Mouse (Mus musculus) ovary, adult 18-20 months (tissue): Measurements from ENCODE around the gene Chst8.

Experiments used
- DNase-seq: peaks from one replicate; pipeline ENCODE4 v3.0.0; 2022; ENCODE audit warnings: low spot score, mixed read lengths

Gene Chst8

GRCm38 (mm10) chr7:34812531-34813111, at the start of gene Chst8:
Chst8 (minus strand) TSS chr7:34812711.
- DNase-seq = peak; percentile 88

- no peak for DNase-seq
These were observed 45.8 kb upstream of the Chst8 start for GRCm38 (mm10) chr7:34858291-34858690.

GRCm38 (mm10) chr7:34854781-34855352, 42.4 kb upstream of the Chst8 start:
- DNase-seq = no peak

GRCm38 (mm10) chr7:34853393-34853792, 40.9 kb upstream of the Chst8 start:
- no peak for DNase-seq

GRCm38 (mm10) chr7:34849660-34850059, 37.1 kb upstream of the Chst8 start:
- no peak for DNase-seq

GRCm38 (mm10) chr7:34848811-34849210, 36.3 kb upstream of the Chst8 start:
- no peak for DNase-seq

- DNase-seq = no peak
These were observed 35.4 kb upstream of the Chst8 start for GRCm38 (mm10) chr7:34847900-34848299.

- DNase-seq = no peak
These were observed 34.9 kb upstream of the Chst8 start for GRCm38 (mm10) chr7:34847410-34847809.

- DNase-seq = no peak
These were observed 26.2 kb upstream of the Chst8 start for GRCm38 (mm10) chr7:34838749-34839148.

GRCm38 (mm10) chr7:34838231-34838630, 25.7 kb upstream of the Chst8 start:
- DNase-seq = no peak

- no peak for DNase-seq
These were observed 13.9 kb upstream of the Chst8 start for GRCm38 (mm10) chr7:34826255-34826909.

GRCm38 (mm10) chr7:34821587-34821986, 9.1 kb upstream of the Chst8 start:
- no peak for DNase-seq

- no peak for DNase-seq
These were observed 8.0 kb upstream of the Chst8 start for GRCm38 (mm10) chr7:34820554-34820953.

- no peak for DNase-seq
These were observed 7.3 kb upstream of the Chst8 start for GRCm38 (mm10) chr7:34819796-34820195.

GRCm38 (mm10) chr7:34818660-34819059, 6.1 kb upstream of the Chst8 start:
- DNase-seq = no peak

GRCm38 (mm10) chr7:34816981-34817380, 4.5 kb upstream of the Chst8 start:
- no peak for DNase-seq

GRCm38 (mm10) chr7:34814801-34815200, 2.3 kb upstream of the Chst8 start:
- no peak for DNase-seq

- DNase-seq = no peak
These were observed 682 bp downstream of the Chst8 start for GRCm38 (mm10) chr7:34811531-34812526.

GRCm38 (mm10) chr7:34811060-34811459, 1.5 kb downstream of the Chst8 start:
- no peak for DNase-seq

GRCm38 (mm10) chr7:34806307-34806706, 6.2 kb downstream of the Chst8 start:
- peak; percentile 79 for DNase-seq

- DNase-seq = peak; percentile 70
These were observed 6.8 kb downstream of the Chst8 start for GRCm38 (mm10) chr7:34805691-34806205.

GRCm38 (mm10) chr7:34805042-34805441, 7.5 kb downstream of the Chst8 start:
- no peak for DNase-seq
